Mouse (Mus musculus): ENCODE measurements at regions not wholly inside any gene's neighbourhood (a gene's known extent, or its start where the extent isn't known, plus 50 kb on each side); places are given as distances from the start of the nearest gene placed in this dataset.

GRCm38 (mm10) chr16:5829071-5829470 is 56.1 kb upstream of the Rbfox1 start:
- Histone ChIP-seq H3K4me1 (ENCODE audit: control insufficient read depth, insufficient read depth, low read length) (no peaks in the 10 kb centered on the region), H3K27ac (replicated peaks; ENCODE audit: low read depth, low read length) (no peak overlapping the region), H3K4me2 (ENCODE audit: low read length) (no peak overlapping the region), H3K9ac (replicated peaks; ENCODE audit: low read length) (no peak overlapping the region), H3K4me3 (replicated peaks; ENCODE audit: low read depth, low read length) (no peak overlapping the region), H3K9me3 (ENCODE audit: control insufficient read depth, low read length) (no peaks in the 10 kb centered on the region), H3K36me3 (ENCODE audit: control insufficient read depth, insufficient read depth, low read length) (no peaks in the 10 kb centered on the region), H3K27me3 (ENCODE audit: control insufficient read depth, insufficient read depth, low read length) (no peaks in the 10 kb centered on the region)
- DNase-seq (no peak), ATAC-seq (ENCODE audit: low FRiP score, low TSS enrichment) (no peak)
- 80% methylated on average over 9 of the region's 9 CpGs for WGBS

- DNase-seq = no peak
- Histone ChIP-seq H3K9me3 (ENCODE audit: control insufficient read depth, low read length) (no peaks in the 10 kb centered on the region), H3K27me3 (ENCODE audit: control insufficient read depth, insufficient read depth, low read length) (no peaks in the 10 kb centered on the region), H3K27ac (replicated peaks; ENCODE audit: low read depth, low read length) (no peak overlapping the region), H3K4me1 (ENCODE audit: control insufficient read depth, insufficient read depth, low read length) (no peaks in the 10 kb centered on the region), H3K9ac (replicated peaks; ENCODE audit: low read length) (no peak overlapping the region), H3K4me2 (ENCODE audit: low read length) (no peak overlapping the region), H3K4me3 (replicated peaks; ENCODE audit: low read depth, low read length) (no peak overlapping the region), H3K36me3 (ENCODE audit: control insufficient read depth, insufficient read depth, low read length) (no peaks in the 10 kb centered on the region)
- WGBS = 59% methylated on average over 1 of the region's 1 CpGs
- ATAC-seq (ENCODE audit: low FRiP score, low TSS enrichment) = no peak
These were observed 61.8 kb upstream of the Rbfox1 start for GRCm38 (mm10) chr16:5823316-5823715.

DNA sequence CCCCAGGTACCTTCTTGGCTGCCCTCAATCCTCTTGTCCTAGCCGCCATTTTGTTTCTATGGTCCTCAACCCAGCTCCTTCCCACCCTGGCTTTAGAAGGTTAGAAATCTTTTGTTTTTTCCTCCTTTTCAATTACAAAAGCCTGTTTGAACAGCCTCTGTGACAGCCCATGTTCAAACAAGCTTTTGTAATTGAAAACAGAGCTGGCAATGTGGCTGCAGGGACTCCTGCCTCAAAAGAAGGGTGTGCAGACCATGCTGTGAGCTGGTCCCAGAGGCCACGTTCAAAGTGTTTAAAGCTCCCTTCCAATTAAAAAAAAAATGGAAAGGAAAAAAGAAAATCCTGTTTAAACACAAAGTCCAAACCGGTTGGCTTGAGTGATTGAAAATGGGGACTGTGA is 68.0 kb upstream of the Rbfox1 start:
- H3K27me3 ChIP-seq (ENCODE audit: control insufficient read depth, insufficient read depth, low read length) = no peaks in the 10 kb centered on the region
- no peak overlapping the region for H3K4me3 ChIP-seq (replicated peaks; ENCODE audit: low read depth, low read length)
- no peaks in the 10 kb centered on the region for H3K9me3 ChIP-seq (ENCODE audit: control insufficient read depth, low read length)
- no peaks in the 10 kb centered on the region for H3K36me3 ChIP-seq (ENCODE audit: control insufficient read depth, insufficient read depth, low read length)
- no peak overlapping the region for H3K4me2 ChIP-seq (ENCODE audit: low read length)
- H3K4me1 ChIP-seq (ENCODE audit: control insufficient read depth, insufficient read depth, low read length) = no peaks in the 10 kb centered on the region
- ATAC-seq (ENCODE audit: low FRiP score, low TSS enrichment) (no peak), DNase-seq (peak; percentile 25)
- no peak overlapping the region for H3K27ac ChIP-seq (replicated peaks; ENCODE audit: low read depth, low read length)
- 24% methylated on average over 3 of the region's 3 CpGs for WGBS
- no peak overlapping the region for H3K9ac ChIP-seq (replicated peaks; ENCODE audit: low read length)

- DNase-seq (peak; percentile 4), ATAC-seq (ENCODE audit: low FRiP score, low TSS enrichment) (no peak)
- no peak overlapping the region for H3K27ac ChIP-seq (replicated peaks; ENCODE audit: low read depth, low read length)
These were observed 72.8 kb upstream of the Rbfox1 start for GRCm38 (mm10) chr16:5812245-5812820.

GRCm38 (mm10) chr16:5811654-5811992 is 73.5 kb upstream of the Rbfox1 start:
- Histone ChIP-seq H3K4me1 (ENCODE audit: control insufficient read depth, insufficient read depth, low read length) (peaks cover 11% of the 10 kb centered on the region; the same call in 1 of the 2 replicates), H3K4me3 (replicated peaks; ENCODE audit: low read depth, low read length) (no peak overlapping the region), H3K9me3 (ENCODE audit: control insufficient read depth, low read length) (no peaks in the 10 kb centered on the region), H3K36me3 (ENCODE audit: control insufficient read depth, insufficient read depth, low read length) (no peaks in the 10 kb centered on the region), H3K27me3 (ENCODE audit: control insufficient read depth, insufficient read depth, low read length) (no peaks in the 10 kb centered on the region), H3K27ac (replicated peaks; ENCODE audit: low read depth, low read length) (no peak overlapping the region), H3K4me2 (ENCODE audit: low read length) (no peak overlapping the region), H3K9ac (replicated peaks; ENCODE audit: low read length) (no peak overlapping the region; the same call in 1 of the 2 replicates)
- ATAC-seq (ENCODE audit: low FRiP score, low TSS enrichment) (peak; percentile 46; the same call in 1 of the 2 replicates), DNase-seq (no peak)
- WGBS = 33% methylated on average over 2 of the region's 2 CpGs

More at GRCm38 (mm10) chr16:5812245-5812820, 72.8 kb upstream of the Rbfox1 start:
- no peak overlapping the region for H3K4me2 ChIP-seq (ENCODE audit: low read length)
- H3K4me3 ChIP-seq (replicated peaks; ENCODE audit: low read depth, low read length) = no peak overlapping the region
- H3K9ac ChIP-seq (replicated peaks; ENCODE audit: low read length) = no peak overlapping the region
- H3K9me3 ChIP-seq (ENCODE audit: control insufficient read depth, low read length) = no peaks in the 10 kb centered on the region
- peaks cover 11% of the 10 kb centered on the region; the same call in 1 of the 2 replicates for H3K4me1 ChIP-seq (ENCODE audit: control insufficient read depth, insufficient read depth, low read length)
- no peaks in the 10 kb centered on the region for H3K27me3 ChIP-seq (ENCODE audit: control insufficient read depth, insufficient read depth, low read length)
- no peaks in the 10 kb centered on the region for H3K36me3 ChIP-seq (ENCODE audit: control insufficient read depth, insufficient read depth, low read length)
- WGBS = 73% methylated on average over 2 of the region's 2 CpGs

GRCm38 (mm10) chr16:5810986-5811653 is 74.0 kb upstream of the Rbfox1 start:
- Histone ChIP-seq H3K9me3 (ENCODE audit: control insufficient read depth, low read length) (no peaks in the 10 kb centered on the region), H3K4me1 (ENCODE audit: control insufficient read depth, insufficient read depth, low read length) (peaks cover 11% of the 10 kb centered on the region; the same call in 1 of the 2 replicates), H3K9ac (replicated peaks; ENCODE audit: low read length) (no peak overlapping the region; the same call in 1 of the 2 replicates), H3K4me2 (ENCODE audit: low read length) (no peak overlapping the region), H3K4me3 (replicated peaks; ENCODE audit: low read depth, low read length) (no peak overlapping the region), H3K27me3 (ENCODE audit: control insufficient read depth, insufficient read depth, low read length) (no peaks in the 10 kb centered on the region), H3K36me3 (ENCODE audit: control insufficient read depth, insufficient read depth, low read length) (no peaks in the 10 kb centered on the region), H3K27ac (replicated peaks; ENCODE audit: low read depth, low read length) (no peak overlapping the region)
- 53% methylated on average over 10 of the region's 10 CpGs for WGBS
- DNase-seq (peak; percentile 47), ATAC-seq (ENCODE audit: low FRiP score, low TSS enrichment) (no peak)

GRCm38 (mm10) chr16:5798188-5798587 is 87.0 kb upstream of the Rbfox1 start:
- H3K9me3 ChIP-seq (ENCODE audit: control insufficient read depth, low read length) = no peaks in the 10 kb centered on the region
- H3K27me3 ChIP-seq (ENCODE audit: control insufficient read depth, insufficient read depth, low read length) = no peaks in the 10 kb centered on the region
- ATAC-seq (ENCODE audit: low FRiP score, low TSS enrichment) (no peak), DNase-seq (no peak)
- no peak overlapping the region for H3K9ac ChIP-seq (replicated peaks; ENCODE audit: low read length)
- peak overlapping the region; percentile 56 for H3K27ac ChIP-seq (replicated peaks; ENCODE audit: low read depth, low read length)
- WGBS = 29% methylated on average over 7 of the region's 7 CpGs
- peaks cover 10% of the 10 kb centered on the region for H3K4me1 ChIP-seq (ENCODE audit: control insufficient read depth, insufficient read depth, low read length)
- H3K36me3 ChIP-seq (ENCODE audit: control insufficient read depth, insufficient read depth, low read length) = no peaks in the 10 kb centered on the region
- no peak overlapping the region for H3K4me2 ChIP-seq (ENCODE audit: low read length)
- no peak overlapping the region for H3K4me3 ChIP-seq (replicated peaks; ENCODE audit: low read depth, low read length)

DNA sequence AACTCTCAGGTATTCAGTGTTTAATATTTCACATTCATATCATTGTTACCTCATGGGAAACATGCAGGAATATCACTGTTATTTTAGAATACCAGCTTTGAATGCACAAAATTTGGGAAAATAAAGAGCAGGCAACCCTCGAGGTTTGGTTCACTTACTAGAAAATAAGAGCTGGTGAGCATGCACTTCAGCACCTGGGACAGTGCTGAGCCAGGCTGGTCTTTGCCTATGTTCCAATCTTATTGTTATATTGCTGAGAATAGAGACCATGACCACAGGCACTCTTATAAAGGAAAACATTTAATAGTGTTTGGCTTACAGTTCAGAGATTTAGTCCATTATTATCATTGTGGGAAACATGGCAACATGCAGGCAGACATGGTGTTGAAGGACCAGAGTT is 92.9 kb upstream of the Rbfox1 start:
- no peak overlapping the region for H3K27ac ChIP-seq (replicated peaks; ENCODE audit: low read depth, low read length)
- no peaks in the 10 kb centered on the region for H3K9me3 ChIP-seq (ENCODE audit: control insufficient read depth, low read length)
- ATAC-seq (ENCODE audit: low FRiP score, low TSS enrichment) (no peak), DNase-seq (no peak)
- no peak overlapping the region for H3K9ac ChIP-seq (replicated peaks; ENCODE audit: low read length)
- WGBS = 50% methylated on average over 1 of the region's 1 CpGs
- H3K4me3 ChIP-seq (replicated peaks; ENCODE audit: low read depth, low read length) = no peak overlapping the region
- H3K4me1 ChIP-seq (ENCODE audit: control insufficient read depth, insufficient read depth, low read length) = no peaks in the 10 kb centered on the region
- no peaks in the 10 kb centered on the region for H3K36me3 ChIP-seq (ENCODE audit: control insufficient read depth, insufficient read depth, low read length)
- no peaks in the 10 kb centered on the region for H3K27me3 ChIP-seq (ENCODE audit: control insufficient read depth, insufficient read depth, low read length)
- H3K4me2 ChIP-seq (ENCODE audit: low read length) = no peak overlapping the region

GRCm38 (mm10) chr16:5790161-5790560 is 95.0 kb upstream of the Rbfox1 start:
- 86% methylated on average over 3 of the region's 3 CpGs for WGBS
- no peak for ATAC-seq (ENCODE audit: low FRiP score, low TSS enrichment)

More at GRCm38 (mm10) chr16:5790161-5790560, 95.0 kb upstream of the Rbfox1 start:
- Histone ChIP-seq H3K4me3 (replicated peaks; ENCODE audit: low read depth, low read length) (no peak overlapping the region), H3K4me2 (ENCODE audit: low read length) (no peak overlapping the region), H3K27me3 (ENCODE audit: control insufficient read depth, insufficient read depth, low read length) (no peaks in the 10 kb centered on the region), H3K9ac (replicated peaks; ENCODE audit: low read length) (no peak overlapping the region), H3K9me3 (ENCODE audit: control insufficient read depth, low read length) (no peaks in the 10 kb centered on the region), H3K27ac (replicated peaks; ENCODE audit: low read depth, low read length) (no peak overlapping the region), H3K4me1 (ENCODE audit: control insufficient read depth, insufficient read depth, low read length) (no peaks in the 10 kb centered on the region), H3K36me3 (ENCODE audit: control insufficient read depth, insufficient read depth, low read length) (no peaks in the 10 kb centered on the region)
- no peak for DNase-seq
